Mouse (Mus musculus): Measurements from ENCODE around the gene Edil3. TPM values are rescaled to one million over a fixed set of nuclear protein-coding genes. Genes with fewer than 3 reads are reported as not detected.

Gene Edil3
- total RNA-seq, 2 experiments from 2014 or later: 87.5 to 88.0 TPM

- no peak for DNase-seq (ENCODE audit: low spot score in 2 of 2)
- intact Hi-C loops (cut with DNase I): no loop called here
Observed at GRCm38 (mm10) chr13:89170040-89170439, 348.8 kb downstream of the Edil3 start.

GRCm38 (mm10) chr13:89175154-89175553 lies 353.9 kb downstream of the Edil3 start:
- intact Hi-C loops (cut with DNase I): no loop called here

GRCm38 (mm10) chr13:89189051-89189450 lies 367.8 kb downstream of the Edil3 start:
- DNase-seq (ENCODE audit: low spot score in 2 of 2): no peak

More at GRCm38 (mm10) chr13:89175154-89175553, 353.9 kb downstream of the Edil3 start:
- DNase-seq (ENCODE audit: low spot score in 2 of 2): no peak

GRCm38 (mm10) chr13:89197019-89197418 lies 375.7 kb downstream of the Edil3 start:
- intact Hi-C loops (cut with DNase I): loop anchor here (10.0 kb wide), 1 partner anchor 128 kb away; no protein-coding TSS in a partner anchor
- no peak for DNase-seq (ENCODE audit: low spot score in 2 of 2)

More at GRCm38 (mm10) chr13:89189051-89189450, 367.8 kb downstream of the Edil3 start:
- intact Hi-C loops (cut with DNase I): no loop called here

- intact Hi-C loops (cut with DNase I): loop anchor here (10.0 kb wide), 1 partner anchor 126 kb away; no protein-coding TSS in a partner anchor
- DNase-seq (ENCODE audit: low spot score in 2 of 2): no peak
Observed at GRCm38 (mm10) chr13:89199275-89199674, 378.0 kb downstream of the Edil3 start.

GRCm38 (mm10) chr13:89238104-89238503 lies 416.8 kb downstream of the Edil3 start:
- no peak for DNase-seq (ENCODE audit: low spot score in 2 of 2)
- intact Hi-C loops (cut with DNase I): no loop called here

GRCm38 (mm10) chr13:89253990-89254642 lies 432.8 kb downstream of the Edil3 start:
- intact Hi-C loops (cut with DNase I): no loop called here
- no peak for DNase-seq (ENCODE audit: low spot score in 2 of 2)

GRCm38 (mm10) chr13:89256906-89257305 lies 435.6 kb downstream of the Edil3 start:
- DNase-seq (ENCODE audit: low spot score in 2 of 2): no peak
- intact Hi-C loops (cut with DNase I): no loop called here

- DNase-seq (ENCODE audit: low spot score in 2 of 2): peak; percentile 20 to 24
Observed at GRCm38 (mm10) chr13:89286696-89287305, 465.5 kb downstream of the Edil3 start.

GRCm38 (mm10) chr13:89288201-89288600 lies 466.9 kb downstream of the Edil3 start:
- intact Hi-C loops (cut with DNase I): no loop called here
- DNase-seq (ENCODE audit: low spot score in 2 of 2): no peak

More at GRCm38 (mm10) chr13:89286696-89287305, 465.5 kb downstream of the Edil3 start:
- intact Hi-C loops (cut with DNase I): no loop called here

- no peak for DNase-seq (ENCODE audit: low spot score in 2 of 2)
- intact Hi-C loops (cut with DNase I): loop anchor here (10.0 kb wide), 1 partner anchor 126 kb away; no protein-coding TSS in a partner anchor
Observed at GRCm38 (mm10) chr13:89321155-89321554, 499.9 kb downstream of the Edil3 start.

- DNase-seq (ENCODE audit: low spot score in 2 of 2): peak; percentile 49 to 53
Observed at GRCm38 (mm10) chr13:89324282-89324681, 503.0 kb downstream of the Edil3 start.

GRCm38 (mm10) chr13:89334494-89334893 lies 513.2 kb downstream of the Edil3 start:
- intact Hi-C loops (cut with DNase I): no loop called here

More at GRCm38 (mm10) chr13:89324282-89324681, 503.0 kb downstream of the Edil3 start:
- intact Hi-C loops (cut with DNase I): loop anchor here (10.0 kb wide), 1 partner anchor 129 kb away; no protein-coding TSS in a partner anchor

GRCm38 (mm10) chr13:89335908-89336579 lies 514.8 kb downstream of the Edil3 start:
- no peak for DNase-seq (ENCODE audit: low spot score in 2 of 2)
- intact Hi-C loops (cut with DNase I): no loop called here

More at GRCm38 (mm10) chr13:89334494-89334893, 513.2 kb downstream of the Edil3 start:
- DNase-seq (ENCODE audit: low spot score in 2 of 2): no peak

- no peak for DNase-seq (ENCODE audit: low spot score in 2 of 2)
- intact Hi-C loops (cut with DNase I): no loop called here
Observed at GRCm38 (mm10) chr13:89339055-89339454, 517.8 kb downstream of the Edil3 start.

GRCm38 (mm10) chr13:89339776-89340175 lies 518.5 kb downstream of the Edil3 start:
- no peak for DNase-seq (ENCODE audit: low spot score in 2 of 2)
- intact Hi-C loops (cut with DNase I): no loop called here

GRCm38 (mm10) chr13:89355234-89355633 lies 534.0 kb downstream of the Edil3 start:
- intact Hi-C loops (cut with DNase I): no loop called here
- no peak for DNase-seq (ENCODE audit: low spot score in 2 of 2)

GRCm38 (mm10) chr13:89358407-89358806 lies 537.1 kb downstream of the Edil3 start:
- intact Hi-C loops (cut with DNase I): no loop called here
- DNase-seq (ENCODE audit: low spot score in 2 of 2): no peak

GRCm38 (mm10) chr13:89362274-89362673 lies 541.0 kb downstream of the Edil3 start:
- no peak for DNase-seq (ENCODE audit: low spot score in 2 of 2)
- intact Hi-C loops (cut with DNase I): no loop called here

GRCm38 (mm10) chr13:89371253-89371652 lies 550.0 kb downstream of the Edil3 start:
- intact Hi-C loops (cut with DNase I): no loop called here
- no peak for DNase-seq (ENCODE audit: low spot score in 2 of 2)
